Mouse (Mus musculus) layer of hippocampus, postnatal 36 days (tissue): Measurements from ENCODE around the gene Gm8279. TPM values are rescaled to one million over a fixed set of nuclear protein-coding genes. Genes with fewer than 3 reads are reported as not detected.
"Not testable (repeated sequence)": the region's sequence is repeated elsewhere in the genome, so short reads cannot be mapped to it uniquely, and the experiment has no call there.

Source experiments
- DNase-seq, 2 experiments: peaks; one replicate each; pipeline ENCODE4 v3.0.0; 2022
- total RNA-seq, 2 experiments: library from RNA; stranded (reverse); gene quantifications; 2 replicates each; pipeline ENCODE4 v1.2.3; 2021

Gm8279 gene
- total RNA-seq = not detected

- DNase-seq = not testable (repeated sequence)
Observed at GRCm38 (mm10) chr14:5131219-5131618, at the start of gene Gm8279. Gm8279 (plus strand) TSS chr14:5131519.

- DNase-seq = not testable (repeated sequence)
Observed at GRCm38 (mm10) chr14:5164235-5164634, 32.9 kb downstream of the Gm8279 start, which contains the start of gene Gm3317. Gm3317 (plus strand) TSS chr14:5164535.

- not testable (repeated sequence) for DNase-seq
Observed at GRCm38 (mm10) chr14:5185493-5185892, 54.2 kb downstream of the Gm8279 start, which contains the start of gene Gm8271. Gm8271 (plus strand) TSS chr14:5185793.

Other genes with a start within 250 kb of the Gm8279 start
- not detected for gene Gm3278, start 239.1 kb upstream of the Gm8279 start, total RNA-seq
- gene Gm8297, start 147.6 kb upstream of the Gm8279 start, total RNA-seq = not detected
- under 1 TPM in 1 of 2 experiments, not detected in 1; 0.82 TPM for gene Gm3298, start 115.6 kb upstream of the Gm8279 start, total RNA-seq
- gene 4930555G01Rik, start 80.9 kb upstream of the Gm8279 start, total RNA-seq = not detected
- gene Gm8281, start 60.5 kb upstream of the Gm8279 start, total RNA-seq = 1 to 10 TPM; 1.1 to 1.3 TPM
- gene Gm3317, start 33.0 kb downstream of the Gm8279 start, total RNA-seq = not detected
- not detected for gene Gm8271, start 54.3 kb downstream of the Gm8279 start, total RNA-seq
- not detected for gene Gm3526, start 129.1 kb downstream of the Gm8279 start, total RNA-seq
- gene Gm3542, start 203.4 kb downstream of the Gm8279 start, total RNA-seq = not detected